Mouse (Mus musculus): ENCODE measurements at regions not wholly inside any gene's neighbourhood (a gene's known extent, or its start where the extent isn't known, plus 50 kb on each side); places are given as distances from the start of the nearest gene placed in this dataset.
"Not testable (repeated sequence)": the region's sequence is repeated elsewhere in the genome, so short reads cannot be mapped to it uniquely, and the experiment has no call there.

GRCm38 (mm10) chr7:58310096-58310495, 345.9 kb upstream of the Atp10a start:
- in situ Hi-C loops (cut with MboI; ENCODE audit: unreplicated experiment in 2 of 2) = no loop called here

- in situ Hi-C loops (cut with MboI; ENCODE audit: unreplicated experiment in 2 of 2) = no loop called here
These were observed 333.6 kb upstream of the Atp10a start for GRCm38 (mm10) chr7:58322381-58322780.

GRCm38 (mm10) chr7:58367384-58367783, 288.6 kb upstream of the Atp10a start:
- in situ Hi-C loops (cut with MboI; ENCODE audit: unreplicated experiment in 2 of 2) = no loop called here

DNA sequence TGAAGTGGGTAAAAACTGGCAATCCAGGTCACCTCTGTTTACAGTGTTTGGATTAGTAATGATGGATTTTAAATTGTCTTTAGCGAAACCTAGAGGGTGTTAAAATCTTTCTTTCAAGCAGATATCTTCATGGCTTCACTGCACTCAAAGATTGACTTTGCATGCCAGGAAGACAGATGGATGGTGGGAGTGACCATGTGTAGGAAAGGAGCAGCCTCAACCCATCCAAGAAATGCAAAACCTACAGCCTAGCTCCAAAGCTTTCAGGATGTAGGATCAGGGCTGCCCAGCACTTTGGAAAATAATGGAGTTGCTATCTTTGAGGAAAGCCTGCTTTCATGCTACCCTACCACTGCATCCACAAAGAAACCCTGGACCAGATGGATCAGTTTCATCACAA, 272.6 kb upstream of the Atp10a start:
- in situ Hi-C loops (cut with MboI; ENCODE audit: unreplicated experiment in 2 of 2) = loop anchor here in 1 of 2 experiments (25.0 kb wide), 1 partner anchor 929 kb away; no protein-coding TSS in a partner anchor

GRCm38 (mm10) chr7:58388326-58388725, 267.6 kb upstream of the Atp10a start:
- in situ Hi-C loops (cut with MboI; ENCODE audit: unreplicated experiment in 2 of 2) = loop anchor here in 1 of 2 experiments (25.0 kb wide), 1 partner anchor 924 kb away; no protein-coding TSS in a partner anchor

- in situ Hi-C loops (cut with MboI; ENCODE audit: unreplicated experiment in 2 of 2) = loop anchor here (10.0 to 25.0 kb wide), 2 partner anchors 832 to 920 kb away; partner anchors contain the start of gene Ube3a (in 2 of the 2)
These were observed 263.4 kb upstream of the Atp10a start for GRCm38 (mm10) chr7:58392391-58393115.

- in situ Hi-C loops (cut with MboI; ENCODE audit: unreplicated experiment in 2 of 2) = loop anchor here (10.0 to 25.0 kb wide), 2 partner anchors 827 to 914 kb away; partner anchors contain the start of gene Ube3a (in 2 of the 2)
These were observed 258.0 kb upstream of the Atp10a start for GRCm38 (mm10) chr7:58397992-58398391.

GRCm38 (mm10) chr7:58398558-58399144, 257.3 kb upstream of the Atp10a start:
- in situ Hi-C loops (cut with MboI; ENCODE audit: unreplicated experiment in 2 of 2) = loop anchor here (10.0 to 25.0 kb wide), 2 partner anchors 826 to 914 kb away; partner anchors contain the start of gene Ube3a (in 2 of the 2)

GRCm38 (mm10) chr7:58399145-58399604, 256.8 kb upstream of the Atp10a start:
- in situ Hi-C loops (cut with MboI; ENCODE audit: unreplicated experiment in 2 of 2) = loop anchor here (10.0 to 25.0 kb wide), 2 partner anchors 826 to 913 kb away; partner anchors contain the start of gene Ube3a (in 2 of the 2)

- in situ Hi-C loops (cut with MboI; ENCODE audit: unreplicated experiment in 2 of 2) = loop anchor here (10.0 to 25.0 kb wide), 3 partner anchors 355 to 913 kb away; partner anchors contain the start of gene Ube3a (in 2 of the 2)
These were observed 256.3 kb upstream of the Atp10a start for GRCm38 (mm10) chr7:58399651-58400050.

DNA sequence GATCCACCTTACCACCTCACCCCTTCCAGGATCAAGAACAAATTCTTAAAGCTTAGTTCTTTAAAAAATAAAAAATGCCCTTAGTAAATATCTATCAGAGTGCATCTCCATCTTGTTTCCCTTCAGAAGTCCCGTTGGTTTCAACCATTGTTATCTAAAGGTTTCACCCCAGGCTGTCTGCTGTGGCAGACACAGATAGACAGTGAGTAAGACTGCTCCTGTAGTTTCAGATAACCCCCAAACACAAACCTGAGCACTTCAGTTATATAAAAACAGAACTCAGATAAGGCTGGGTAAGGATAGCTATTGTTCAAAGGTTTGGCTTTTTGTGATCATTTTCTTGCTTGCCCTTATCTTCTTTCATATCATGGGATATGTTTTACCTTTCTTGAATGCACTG, 255.4 kb upstream of the Atp10a start:
- in situ Hi-C loops (cut with MboI; ENCODE audit: unreplicated experiment in 2 of 2) = loop anchor here in 1 of 2 experiments (10.0 kb wide), 1 partner anchor 354 kb away; no protein-coding TSS in a partner anchor

DNA sequence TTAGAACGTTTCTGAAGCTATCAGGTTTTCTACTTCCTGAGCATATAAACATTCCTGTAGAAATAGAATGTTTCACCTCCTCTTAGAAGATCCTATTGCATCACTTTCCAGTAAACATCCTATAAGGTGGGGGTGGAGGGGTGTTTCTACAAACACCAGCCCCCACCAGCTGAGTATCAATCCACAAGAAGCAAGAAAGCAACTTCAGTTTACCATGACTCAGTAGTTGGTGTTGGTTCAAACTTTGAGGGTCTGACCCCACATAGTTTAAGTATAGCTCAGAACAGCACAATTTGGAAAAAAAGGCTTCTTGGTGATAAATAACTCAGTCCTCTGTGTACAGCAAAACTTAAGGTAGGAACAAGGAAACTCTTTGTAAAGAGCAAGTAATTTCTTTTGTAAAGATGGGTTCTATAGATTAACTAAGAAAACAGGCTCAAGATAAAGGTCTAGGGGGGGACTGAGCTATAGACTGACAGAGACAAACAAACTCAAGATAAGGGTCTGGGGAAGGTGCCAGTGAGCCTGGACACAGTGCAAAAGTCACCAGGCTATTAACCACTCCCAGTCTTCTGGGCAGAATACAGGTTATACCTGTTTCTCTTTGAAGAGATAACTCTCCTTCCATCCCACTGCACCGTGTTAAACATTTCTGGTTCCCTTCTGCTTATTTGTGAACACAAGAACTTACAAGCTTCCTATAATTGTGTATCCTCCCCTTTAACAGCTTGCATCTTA, 218.9 kb upstream of the Atp10a start:
- in situ Hi-C loops (cut with MboI; ENCODE audit: unreplicated experiment in 2 of 2) = no loop called here

DNA sequence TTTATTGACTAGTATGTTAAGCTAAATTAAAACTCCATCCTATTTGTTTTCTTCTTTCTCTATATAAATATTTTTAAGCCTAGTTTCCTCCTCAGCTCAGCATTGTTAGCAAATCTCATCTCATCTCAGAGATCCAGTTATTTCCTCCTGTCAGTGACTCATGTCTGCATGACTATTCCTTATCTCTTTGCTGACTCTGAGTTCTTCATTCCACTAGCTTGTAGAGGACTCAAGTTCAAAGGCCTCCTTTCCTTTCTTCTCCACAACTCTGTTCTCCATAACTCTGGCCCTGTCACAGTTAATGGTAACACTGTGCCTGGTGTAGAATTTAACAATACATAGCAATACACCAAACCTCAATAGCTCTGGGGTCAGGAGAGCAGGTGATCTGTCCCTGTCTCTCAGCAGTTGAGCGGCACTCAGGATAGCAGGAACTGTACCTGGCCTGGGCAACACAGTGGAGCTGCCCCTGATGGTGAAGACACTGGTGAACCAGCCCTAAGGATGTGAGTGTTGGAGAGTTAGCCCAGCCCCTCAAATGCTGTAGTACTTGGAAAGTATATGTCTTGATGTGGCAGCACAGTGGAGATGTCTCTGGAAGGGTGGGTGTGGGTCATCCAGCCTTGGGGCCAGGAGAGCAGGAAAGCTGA, 213.3 kb upstream of the Atp10a start:
- in situ Hi-C loops (cut with MboI; ENCODE audit: unreplicated experiment in 2 of 2) = no loop called here

DNA sequence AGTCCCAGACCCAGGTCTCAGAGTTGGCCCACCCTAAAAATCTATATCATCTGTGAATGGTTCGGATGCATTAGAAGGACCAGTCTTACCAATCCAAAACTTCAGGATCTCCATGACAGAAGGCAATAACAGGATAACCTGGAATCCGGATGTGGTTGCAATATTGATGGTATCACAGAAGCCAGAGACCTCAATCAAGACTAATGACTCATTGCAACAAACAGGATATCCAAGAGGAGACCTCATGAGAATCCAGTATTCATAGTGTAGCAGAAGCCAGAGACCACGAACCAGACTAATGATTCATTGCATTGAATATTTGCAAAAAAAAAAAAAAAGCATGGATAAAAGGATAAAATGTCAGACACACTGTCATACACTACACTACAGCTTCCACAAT, 212.7 kb upstream of the Atp10a start:
- in situ Hi-C loops (cut with MboI; ENCODE audit: unreplicated experiment in 2 of 2) = no loop called here

- in situ Hi-C loops (cut with MboI; ENCODE audit: unreplicated experiment in 2 of 2) = no loop called here
These were observed 210.2 kb upstream of the Atp10a start for GRCm38 (mm10) chr7:58445781-58446180.

DNA sequence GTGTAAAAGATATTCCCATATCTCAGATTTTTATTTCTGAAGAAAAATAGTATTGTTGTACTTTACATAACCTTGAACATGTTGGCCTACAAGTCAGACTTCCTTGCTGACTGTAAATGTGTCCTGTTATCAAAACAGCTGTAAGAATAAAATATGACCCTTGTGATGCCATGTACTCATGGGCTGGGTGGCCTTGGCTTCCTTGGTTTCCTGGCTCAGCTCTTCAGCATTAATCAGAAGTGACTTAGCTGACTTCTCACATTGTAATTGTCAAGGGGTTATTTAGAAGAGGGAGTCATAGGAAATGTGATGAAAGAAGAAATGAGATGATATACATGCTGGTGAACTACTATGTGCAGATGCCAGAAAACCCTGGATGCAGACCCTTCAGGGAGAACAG, 209.7 kb upstream of the Atp10a start:
- in situ Hi-C loops (cut with MboI; ENCODE audit: unreplicated experiment in 2 of 2) = no loop called here

DNA sequence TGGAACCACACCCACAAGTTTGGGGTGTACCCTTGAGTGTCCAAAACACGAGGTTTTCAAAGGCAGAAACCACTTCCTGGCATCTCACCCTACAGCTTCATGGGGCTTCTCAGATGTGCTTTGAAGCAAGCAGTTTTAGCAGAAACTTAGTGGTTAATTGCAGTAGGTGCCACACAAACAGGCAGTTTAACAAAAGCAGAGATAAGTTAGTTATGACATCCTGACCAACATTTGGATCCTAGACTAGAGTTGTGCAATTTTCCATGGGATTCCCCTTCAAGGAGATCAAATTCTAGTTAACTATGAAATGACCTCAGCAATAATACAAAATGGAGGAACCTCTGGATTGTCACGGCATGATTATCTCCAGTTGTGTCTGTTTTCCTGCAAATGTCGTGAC, 207.2 kb upstream of the Atp10a start:
- in situ Hi-C loops (cut with MboI; ENCODE audit: unreplicated experiment in 2 of 2) = no loop called here

GRCm38 (mm10) chr7:58451981-58452380, 204.0 kb upstream of the Atp10a start:
- in situ Hi-C loops (cut with MboI; ENCODE audit: unreplicated experiment in 2 of 2) = no loop called here

DNA sequence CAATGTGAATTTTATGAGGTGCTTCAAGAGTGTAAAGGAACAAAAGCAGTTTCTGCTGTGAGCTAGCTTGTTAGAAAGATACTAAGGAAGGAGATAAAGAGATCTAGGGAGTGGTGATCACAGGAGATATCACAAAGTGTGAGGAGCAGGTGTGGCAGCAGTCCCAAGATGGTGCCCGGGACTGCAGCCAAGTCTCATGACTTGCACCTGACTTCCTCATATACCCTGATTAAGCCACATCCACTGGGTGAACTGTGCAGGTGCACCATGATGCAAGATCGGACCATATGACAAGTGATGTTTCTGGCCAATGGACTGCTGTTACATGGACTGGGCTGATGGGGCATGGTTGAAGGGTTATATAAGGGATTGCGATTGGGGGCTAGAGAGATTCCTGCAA, 197.8 kb upstream of the Atp10a start:
- in situ Hi-C loops (cut with MboI; ENCODE audit: unreplicated experiment in 2 of 2) = not testable (repeated sequence)

GRCm38 (mm10) chr7:58460939-58461338, 195.0 kb upstream of the Atp10a start:
- in situ Hi-C loops (cut with MboI; ENCODE audit: unreplicated experiment in 2 of 2) = no loop called here
